Mouse (Mus musculus): ENCODE measurements around the gene Hbs1l. TPM values are rescaled to one million over a fixed set of nuclear protein-coding genes. Genes with fewer than 3 reads are reported as not detected.

Gene Hbs1l
- polyA plus RNA-seq, 1 experiment from 2014 or later: 42.7 TPM

- H3K9ac ChIP-seq (ENCODE audit: low read length): no peak overlapping the region
- DNase-seq (ENCODE audit: low spot score) (no peak), ATAC-seq (ENCODE audit: low FRiP score, low TSS enrichment) (no peak)
- WGBS: 66% methylated on average over 4 of the region's 4 CpGs
- H3K9me3 ChIP-seq (ENCODE audit: control insufficient read depth, low read length): no peaks in the 10 kb centered on the region
- H3K36me3 ChIP-seq (ENCODE audit: control insufficient read depth, insufficient read depth, low read length): no peaks in the 10 kb centered on the region
- no peak overlapping the region for H3K27ac ChIP-seq (replicated peaks)
- no peak for TF ChIP-seq CTCF (IDR thresholded peaks at IDR 0.05; ENCODE audit: low read depth)
- TF ChIP-seq EP300 (optimal IDR thresholded peaks at IDR 0.05): no peak
- no peaks in the 10 kb centered on the region for H3K27me3 ChIP-seq (ENCODE audit: control insufficient read depth, insufficient read depth, low read length)
- no peaks in the 10 kb centered on the region for H3K4me1 ChIP-seq (replicated peaks; ENCODE audit: control insufficient read depth, insufficient read depth)
- H3K4me3 ChIP-seq (ENCODE audit: low read depth, low read length): no peak overlapping the region
- H3K4me2 ChIP-seq (replicated peaks; ENCODE audit: low read depth): no peak overlapping the region
These were observed 109.0 kb downstream of the Hbs1l start for GRCm38 (mm10) chr10:21404822-21405221.

DNA sequence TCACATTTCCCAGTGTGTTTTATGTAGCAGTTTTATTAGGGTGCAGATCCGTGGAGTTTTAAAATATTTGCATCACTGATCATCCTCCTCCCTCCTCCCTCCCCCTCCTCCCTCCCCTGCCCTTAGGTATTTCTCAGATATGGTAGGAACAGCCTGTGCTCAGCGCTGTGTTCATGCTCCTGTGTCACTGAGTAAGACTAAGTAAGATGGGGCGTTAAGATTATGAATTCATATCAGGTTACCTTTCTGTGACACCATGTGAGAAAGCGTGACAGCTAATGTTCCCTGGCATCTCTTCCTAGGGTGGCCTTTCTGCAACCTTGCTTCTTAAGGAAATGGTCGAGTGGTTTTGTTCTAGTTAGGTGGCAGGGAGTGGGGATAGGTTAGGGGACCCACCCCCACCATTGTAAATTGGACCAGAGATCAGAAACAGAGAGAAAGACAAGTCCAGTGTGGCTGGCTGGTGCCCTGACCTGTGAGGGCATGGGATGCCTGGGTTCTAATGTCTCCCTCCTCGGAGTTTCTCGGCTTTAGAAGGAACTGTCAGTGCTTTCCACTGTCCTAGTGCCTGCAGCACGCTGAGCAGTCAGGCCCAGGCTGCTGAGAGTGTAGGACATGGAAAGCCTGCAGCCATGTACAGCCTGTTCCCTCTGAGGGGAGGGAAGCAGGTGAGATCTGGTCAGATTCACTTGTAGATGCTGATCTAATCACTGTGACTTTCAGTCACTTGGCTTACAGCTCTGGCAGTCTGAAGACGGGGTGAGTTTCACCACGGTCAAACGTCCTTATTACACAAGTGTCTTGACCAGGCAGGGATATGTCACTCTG lies 110.1 kb downstream of the Hbs1l start:
- H3K36me3 ChIP-seq (ENCODE audit: control insufficient read depth, insufficient read depth, low read length): no peaks in the 10 kb centered on the region
- H3K4me1 ChIP-seq (replicated peaks; ENCODE audit: control insufficient read depth, insufficient read depth): no peaks in the 10 kb centered on the region
- H3K9me3 ChIP-seq (ENCODE audit: control insufficient read depth, low read length): no peaks in the 10 kb centered on the region
- DNase-seq (ENCODE audit: low spot score) (no peak), ATAC-seq (ENCODE audit: low FRiP score, low TSS enrichment) (no peak)
- no peak overlapping the region for H3K27ac ChIP-seq (replicated peaks)
- H3K27me3 ChIP-seq (ENCODE audit: control insufficient read depth, insufficient read depth, low read length): no peaks in the 10 kb centered on the region
- WGBS: 77% methylated on average over 11 of the region's 11 CpGs
- H3K4me3 ChIP-seq (ENCODE audit: low read depth, low read length): no peak overlapping the region
- H3K9ac ChIP-seq (ENCODE audit: low read length): no peak overlapping the region
- H3K4me2 ChIP-seq (replicated peaks; ENCODE audit: low read depth): no peak overlapping the region
- TF ChIP-seq CTCF (IDR thresholded peaks at IDR 0.05; ENCODE audit: low read depth): no peak
- no peak for TF ChIP-seq EP300 (optimal IDR thresholded peaks at IDR 0.05)

- Histone ChIP-seq H3K27me3 (ENCODE audit: control insufficient read depth, insufficient read depth, low read length) (no peaks in the 10 kb centered on the region), H3K9me3 (ENCODE audit: control insufficient read depth, low read length) (no peaks in the 10 kb centered on the region), H3K36me3 (ENCODE audit: control insufficient read depth, insufficient read depth, low read length) (no peaks in the 10 kb centered on the region), H3K4me1 (replicated peaks; ENCODE audit: control insufficient read depth, insufficient read depth) (no peaks in the 10 kb centered on the region), H3K9ac (ENCODE audit: low read length) (no peak overlapping the region), H3K4me2 (replicated peaks; ENCODE audit: low read depth) (no peak overlapping the region), H3K27ac (replicated peaks) (no peak overlapping the region), H3K4me3 (ENCODE audit: low read depth, low read length) (no peak overlapping the region)
- DNase-seq (ENCODE audit: low spot score): no peak
- 58% methylated on average over 5 of the region's 5 CpGs for WGBS
- no peak for ATAC-seq (ENCODE audit: low FRiP score, low TSS enrichment)
- TF ChIP-seq EP300 (optimal IDR thresholded peaks at IDR 0.05): no peak
- no peak for TF ChIP-seq CTCF (IDR thresholded peaks at IDR 0.05; ENCODE audit: low read depth)
These were observed 114.9 kb downstream of the Hbs1l start for GRCm38 (mm10) chr10:21410711-21411110.

- Histone ChIP-seq H3K27ac (replicated peaks) (no peak overlapping the region), H3K27me3 (ENCODE audit: control insufficient read depth, insufficient read depth, low read length) (no peaks in the 10 kb centered on the region), H3K4me2 (replicated peaks; ENCODE audit: low read depth) (no peak overlapping the region), H3K9ac (ENCODE audit: low read length) (no peak overlapping the region), H3K9me3 (ENCODE audit: control insufficient read depth, low read length) (no peaks in the 10 kb centered on the region), H3K4me3 (ENCODE audit: low read depth, low read length) (no peak overlapping the region), H3K4me1 (replicated peaks; ENCODE audit: control insufficient read depth, insufficient read depth) (no peaks in the 10 kb centered on the region), H3K36me3 (ENCODE audit: control insufficient read depth, insufficient read depth, low read length) (no peaks in the 10 kb centered on the region)
- DNase-seq (ENCODE audit: low spot score) (no peak), ATAC-seq (ENCODE audit: low FRiP score, low TSS enrichment) (no peak)
- WGBS: 62% methylated on average over 6 of the region's 6 CpGs
- TF ChIP-seq EP300 (optimal IDR thresholded peaks at IDR 0.05) (no peak), CTCF (IDR thresholded peaks at IDR 0.05; ENCODE audit: low read depth) (no peak)
These were observed 115.9 kb downstream of the Hbs1l start for GRCm38 (mm10) chr10:21411621-21412205.

DNA sequence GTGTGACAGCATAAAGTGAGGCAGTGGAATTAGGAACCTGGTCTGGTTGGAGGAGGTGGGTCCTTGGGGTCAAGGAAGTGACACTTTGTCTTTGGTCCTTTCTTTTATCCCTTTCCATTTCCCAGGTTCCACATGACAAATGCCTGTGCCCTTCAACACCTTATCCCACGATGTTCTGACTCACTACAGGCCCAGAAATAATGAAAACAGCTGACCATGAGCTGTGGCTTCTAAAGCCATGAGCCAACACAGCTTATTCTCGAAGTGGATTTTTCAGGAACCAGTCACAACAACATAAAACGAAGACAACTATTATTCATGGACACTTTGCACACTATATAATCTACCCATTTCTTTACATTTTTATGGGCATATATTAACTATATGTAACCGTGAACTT lies 119.3 kb downstream of the Hbs1l start:
- no peak overlapping the region for H3K4me2 ChIP-seq (replicated peaks; ENCODE audit: low read depth)
- no peak overlapping the region for H3K4me3 ChIP-seq (ENCODE audit: low read depth, low read length)
- H3K4me1 ChIP-seq (replicated peaks; ENCODE audit: control insufficient read depth, insufficient read depth): no peaks in the 10 kb centered on the region
- no peak overlapping the region for H3K9ac ChIP-seq (ENCODE audit: low read length)
- no peaks in the 10 kb centered on the region for H3K27me3 ChIP-seq (ENCODE audit: control insufficient read depth, insufficient read depth, low read length)
- ATAC-seq (ENCODE audit: low FRiP score, low TSS enrichment) (no peak), DNase-seq (ENCODE audit: low spot score) (no peak)
- H3K9me3 ChIP-seq (ENCODE audit: control insufficient read depth, low read length): no peaks in the 10 kb centered on the region
- whole genome bisulfite sequencing: 77% methylated on average over 4 of the region's 4 CpGs
- H3K27ac ChIP-seq (replicated peaks): no peak overlapping the region
- no peaks in the 10 kb centered on the region for H3K36me3 ChIP-seq (ENCODE audit: control insufficient read depth, insufficient read depth, low read length)
- no peak for TF ChIP-seq EP300 (optimal IDR thresholded peaks at IDR 0.05)
- TF ChIP-seq CTCF (IDR thresholded peaks at IDR 0.05; ENCODE audit: low read depth): no peak

- H3K27me3 ChIP-seq (ENCODE audit: control insufficient read depth, insufficient read depth, low read length): no peaks in the 10 kb centered on the region
- DNase-seq (ENCODE audit: low spot score): no peak
These were observed 120.4 kb downstream of the Hbs1l start for GRCm38 (mm10) chr10:21416184-21416583.

More at GRCm38 (mm10) chr10:21416184-21416583, 120.4 kb downstream of the Hbs1l start:
- WGBS: 89% methylated on average over 5 of the region's 5 CpGs
- no peak overlapping the region for H3K4me3 ChIP-seq (ENCODE audit: low read depth, low read length)
- no peaks in the 10 kb centered on the region for H3K4me1 ChIP-seq (replicated peaks; ENCODE audit: control insufficient read depth, insufficient read depth)
- H3K9ac ChIP-seq (ENCODE audit: low read length): no peak overlapping the region
- H3K4me2 ChIP-seq (replicated peaks; ENCODE audit: low read depth): no peak overlapping the region
- H3K27ac ChIP-seq (replicated peaks): no peak overlapping the region
- TF ChIP-seq CTCF (IDR thresholded peaks at IDR 0.05; ENCODE audit: low read depth) (no peak), EP300 (optimal IDR thresholded peaks at IDR 0.05) (no peak)
- no peak for ATAC-seq (ENCODE audit: low FRiP score, low TSS enrichment)
- H3K36me3 ChIP-seq (ENCODE audit: control insufficient read depth, insufficient read depth, low read length): no peaks in the 10 kb centered on the region
- no peaks in the 10 kb centered on the region for H3K9me3 ChIP-seq (ENCODE audit: control insufficient read depth, low read length)

Other genes starting within 250 kb of the Hbs1l start
- 2.0 and 2.1 TPM in 2 replicates for gene Myb, start 135.0 kb upstream of the Hbs1l start, polyA plus RNA-seq (2015; fragmentation: Nextera tagmentation; extraction: Ambion mirVana)
- 0.05 and 0.38 TPM in 2 replicates for gene Aldh8a1, start 81.3 kb downstream of the Hbs1l start, polyA plus RNA-seq (2015; fragmentation: Nextera tagmentation; extraction: Ambion mirVana)